Mouse (Mus musculus) retina, embryonic 14.5 days (tissue): ENCODE measurements at regions not wholly inside any gene's neighbourhood (a gene's known extent, or its start where the extent isn't known, plus 50 kb on each side); places are given as distances from the start of the nearest gene placed in this dataset.
A peak's percentile ranks its signal among the peaks of the same experiment; 100 is the strongest.

Experiments
- DNase-seq: peaks from one replicate; pipeline ENCODE4 v3.0.0-alpha.2; 2015; ENCODE audit warnings: low spot score

GRCm38 (mm10) chr1:20669769-20670168 lies 51.9 kb upstream of the Pkhd1 start:
- no peak for DNase-seq

- DNase-seq = no peak
Observed at GRCm38 (mm10) chr1:20670489-20670888, 52.6 kb upstream of the Pkhd1 start.

- DNase-seq = no peak
Observed at GRCm38 (mm10) chr1:20670906-20671768, 53.3 kb upstream of the Pkhd1 start.

- no peak for DNase-seq
Observed at GRCm38 (mm10) chr1:20671769-20672150, 53.9 kb upstream of the Pkhd1 start.

- no peak for DNase-seq
Observed at GRCm38 (mm10) chr1:20672246-20672645, 54.4 kb upstream of the Pkhd1 start.

- no peak for DNase-seq
Observed at GRCm38 (mm10) chr1:20672951-20673350, 55.1 kb upstream of the Pkhd1 start.

GRCm38 (mm10) chr1:20673351-20673750 lies 55.5 kb upstream of the Pkhd1 start:
- no peak for DNase-seq

- DNase-seq = no peak
Observed at GRCm38 (mm10) chr1:20674615-20675014, 56.1 kb upstream of the Il17a start.

GRCm38 (mm10) chr1:20677987-20678386 lies 52.7 kb upstream of the Il17a start:
- peak; percentile 44 for DNase-seq

- DNase-seq = no peak
Observed at GRCm38 (mm10) chr1:20678823-20679222, 51.9 kb upstream of the Il17a start.

GRCm38 (mm10) chr1:20679299-20679698 lies 51.4 kb upstream of the Il17a start:
- DNase-seq = no peak

GRCm38 (mm10) chr1:20679744-20680341 lies 50.9 kb upstream of the Il17a start:
- no peak for DNase-seq

- DNase-seq = no peak
Observed at GRCm38 (mm10) chr1:20680553-20680952, 50.2 kb upstream of the Il17a start.
